Mouse (Mus musculus) induced T-regulatory cell, adult 2 months (primary cell): ENCODE measurements around the gene Fbxl15.

ENCODE experiments used
- DNase-seq: peaks from one replicate; pipeline ENCODE4 v3.0.0-alpha.2; 2012; ENCODE audit warnings: low read depth

Gene Fbxl15

GRCm38 (mm10) chr19:46328081-46329030, at the start of gene Fbxl15:
TSS of gene Fbxl15 (plus strand) at chr19:46328184.
- peak; percentile 97 for DNase-seq

GRCm38 (mm10) chr19:46282081-46282849, 45.7 kb upstream of the Fbxl15 start:
- no peak for DNase-seq

- DNase-seq = no peak
These were observed 43.3 kb upstream of the Fbxl15 start for GRCm38 (mm10) chr19:46284686-46285085.

GRCm38 (mm10) chr19:46285631-46286030, 42.4 kb upstream of the Fbxl15 start:
- no peak for DNase-seq

- DNase-seq = no peak
These were observed 41.9 kb upstream of the Fbxl15 start for GRCm38 (mm10) chr19:46286047-46286446.

GRCm38 (mm10) chr19:46286926-46287325, 41.1 kb upstream of the Fbxl15 start:
- DNase-seq = no peak

GRCm38 (mm10) chr19:46287566-46287965, 40.4 kb upstream of the Fbxl15 start:
- no peak for DNase-seq

GRCm38 (mm10) chr19:46290535-46291105, 37.4 kb upstream of the Fbxl15 start:
- DNase-seq = no peak

GRCm38 (mm10) chr19:46296938-46297337, 31.0 kb upstream of the Fbxl15 start:
- no peak for DNase-seq

GRCm38 (mm10) chr19:46300294-46301045, 27.5 kb upstream of the Fbxl15 start:
- DNase-seq = no peak

GRCm38 (mm10) chr19:46302551-46302950, 25.4 kb upstream of the Fbxl15 start:
- no peak for DNase-seq

GRCm38 (mm10) chr19:46303251-46304215, 24.5 kb upstream of the Fbxl15 start:
- peak; percentile 34 for DNase-seq

GRCm38 (mm10) chr19:46304216-46304841, 23.7 kb upstream of the Fbxl15 start, which contains the start of gene Nfkb2:
TSS of gene Nfkb2 (plus strand) at chr19:46304320.
- peak; percentile 98 for DNase-seq

- no peak for DNase-seq
These were observed 23.1 kb upstream of the Fbxl15 start for GRCm38 (mm10) chr19:46304908-46305333.

- DNase-seq = peak; percentile 98
These were observed 22.3 kb upstream of the Fbxl15 start for GRCm38 (mm10) chr19:46305432-46306267.

GRCm38 (mm10) chr19:46306268-46306610, 21.7 kb upstream of the Fbxl15 start:
- DNase-seq = no peak

- peak; percentile 24 for DNase-seq
These were observed 21.2 kb upstream of the Fbxl15 start for GRCm38 (mm10) chr19:46306751-46307289.

GRCm38 (mm10) chr19:46307781-46308180, 20.2 kb upstream of the Fbxl15 start:
- DNase-seq = no peak

GRCm38 (mm10) chr19:46308303-46308702, 19.7 kb upstream of the Fbxl15 start:
- peak; percentile 33 for DNase-seq
